ENCODE assay signal across 19 mouse cellular contexts in the genomic region with DNA sequence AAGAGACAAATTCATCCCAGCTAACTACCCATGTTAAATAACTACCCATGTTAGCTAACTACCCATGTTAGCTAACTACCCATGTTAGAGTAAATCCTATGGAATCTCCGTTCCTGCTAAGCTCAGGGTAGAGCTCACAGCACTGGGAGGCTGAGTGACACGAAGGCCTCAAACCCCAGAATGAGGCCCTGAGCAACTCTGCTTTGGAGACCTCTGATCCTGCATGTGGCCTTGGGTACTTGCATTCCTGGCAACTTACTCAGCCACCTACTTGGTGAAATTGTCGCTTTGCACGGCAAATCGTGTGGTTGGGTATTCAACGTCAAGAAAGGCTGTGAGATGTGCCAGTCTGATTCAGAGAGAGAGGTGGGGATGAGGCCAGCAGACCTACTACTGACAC.
"Had no signal": no experiment of that assay in that cellular context is flagged by ENCODE, and none has a peak within 500 bp of the region (broad histone marks: within the 10 kb centered on the region; RNA-seq: fewer than 3 reads in every experiment).

No protein-coding gene starts in this region.

- H3K4me1 ChIP-seq: midbrain, embryonic 15.5 days; neural tube, embryonic 13.5 days had no signal

- H3K27ac ChIP-seq: kidney, embryonic 15.5 days; limb, embryonic 12.5 days; limb, embryonic 15.5 days; liver, embryonic 14.5 days; macrophage; midbrain, embryonic 15.5 days; neural tube, embryonic 13.5 days had no signal

- H3K4me3 ChIP-seq: kidney, embryonic 15.5 days; limb, embryonic 12.5 days; limb, embryonic 15.5 days; midbrain, embryonic 15.5 days; neural tube, embryonic 13.5 days had no signal

- ATAC-seq: liver, postnatal 0 days; lung, postnatal 0 days; midbrain, embryonic 15.5 days had no signal

- H3K27me3 ChIP-seq: kidney, embryonic 15.5 days; limb, embryonic 12.5 days; limb, embryonic 15.5 days; midbrain, embryonic 15.5 days; neural tube, embryonic 13.5 days had no signal

- H3K4me2 ChIP-seq: kidney, embryonic 15.5 days; limb, embryonic 12.5 days; limb, embryonic 15.5 days; liver, embryonic 11.5 days; lung, embryonic 14.5 days; midbrain, embryonic 11.5 days; midbrain, embryonic 15.5 days; neural tube, embryonic 13.5 days had no signal

- H3K9me3 ChIP-seq: kidney, embryonic 15.5 days; limb, embryonic 12.5 days; limb, embryonic 15.5 days; midbrain, embryonic 15.5 days; neural tube, embryonic 13.5 days had no signal

- DNase-seq: kidney, postnatal 10 days; kidney, postnatal 36 days; left cerebral cortex, postnatal 4 days; liver, postnatal 0 days; lung, embryonic 14.5 days; retina, postnatal 1 day; right cerebral cortex, postnatal 25 days; thymus, adult 18-20 months; thymus, postnatal 36 days had no signal

- H3K36me3 ChIP-seq: kidney, embryonic 15.5 days; limb, embryonic 15.5 days; midbrain, embryonic 15.5 days; neural tube, embryonic 13.5 days had no signal
